Mouse (Mus musculus): ENCODE measurements around the gene Camkmt. TPM values are rescaled to one million over a fixed set of nuclear protein-coding genes. Genes with fewer than 3 reads are reported as not detected.

Gene Camkmt
- polyA plus RNA-seq, 1 experiment, result 3.4 TPM

GRCm38 (mm10) chr17:85242109-85242508 lies 151.8 kb downstream of the Camkmt start:
- no peak for DNase-seq
- H3K4me3 ChIP-seq (ENCODE audit: control insufficient read depth, insufficient read depth, low read length), result no peak overlapping the region
- no peaks in the 10 kb centered on the region for H3K36me3 ChIP-seq (ENCODE audit: control insufficient read depth, insufficient read depth, low read length)
- no peaks in the 10 kb centered on the region for H3K4me1 ChIP-seq (replicated peaks; ENCODE audit: control insufficient read depth, insufficient read depth, low read length)
- TF ChIP-seq POLR2A (IDR thresholded peaks at IDR 0.05; ENCODE audit: control insufficient read depth, extremely low read depth, insufficient read depth, low read length, poor library complexity) (no peak), CTCF (IDR thresholded peaks at IDR 0.05; ENCODE audit: borderline replicate concordance, control insufficient read depth, extremely low read depth, insufficient read depth, low read length, poor library complexity) (no peak)
- H3K27me3 ChIP-seq (ENCODE audit: control insufficient read depth, insufficient read depth, low read length), result no peaks in the 10 kb centered on the region
- 92% methylated on average over 7 of the region's 7 CpGs for WGBS
- no peak overlapping the region for H3K27ac ChIP-seq (ENCODE audit: control insufficient read depth, insufficient read depth, low read length)

GRCm38 (mm10) chr17:85248962-85249361 lies 158.6 kb downstream of the Camkmt start:
- no peaks in the 10 kb centered on the region for H3K36me3 ChIP-seq (ENCODE audit: control insufficient read depth, insufficient read depth, low read length)
- WGBS, result 90% methylated on average over 5 of the region's 5 CpGs
- DNase-seq, result no peak
- no peaks in the 10 kb centered on the region for H3K4me1 ChIP-seq (replicated peaks; ENCODE audit: control insufficient read depth, insufficient read depth, low read length)
- TF ChIP-seq CTCF (IDR thresholded peaks at IDR 0.05; ENCODE audit: borderline replicate concordance, control insufficient read depth, extremely low read depth, insufficient read depth, low read length, poor library complexity), result no peak
- no peak for TF ChIP-seq POLR2A (IDR thresholded peaks at IDR 0.05; ENCODE audit: control insufficient read depth, extremely low read depth, insufficient read depth, low read length, poor library complexity)
- no peak overlapping the region for H3K27ac ChIP-seq (ENCODE audit: control insufficient read depth, insufficient read depth, low read length)
- no peak overlapping the region for H3K4me3 ChIP-seq (ENCODE audit: control insufficient read depth, insufficient read depth, low read length)
- H3K27me3 ChIP-seq (ENCODE audit: control insufficient read depth, insufficient read depth, low read length), result no peaks in the 10 kb centered on the region

- TF ChIP-seq CTCF (IDR thresholded peaks at IDR 0.05; ENCODE audit: borderline replicate concordance, control insufficient read depth, extremely low read depth, insufficient read depth, low read length, poor library complexity) (no peak), POLR2A (IDR thresholded peaks at IDR 0.05; ENCODE audit: control insufficient read depth, extremely low read depth, insufficient read depth, low read length, poor library complexity) (no peak)
- Histone ChIP-seq H3K4me1 (replicated peaks; ENCODE audit: control insufficient read depth, insufficient read depth, low read length) (no peaks in the 10 kb centered on the region), H3K36me3 (ENCODE audit: control insufficient read depth, insufficient read depth, low read length) (no peaks in the 10 kb centered on the region), H3K27me3 (ENCODE audit: control insufficient read depth, insufficient read depth, low read length) (no peaks in the 10 kb centered on the region), H3K27ac (ENCODE audit: control insufficient read depth, insufficient read depth, low read length) (no peak overlapping the region), H3K4me3 (ENCODE audit: control insufficient read depth, insufficient read depth, low read length) (no peak overlapping the region)
- 68% methylated on average over 7 of the region's 7 CpGs for WGBS
- DNase-seq, result no peak
Observed at GRCm38 (mm10) chr17:85249744-85250143, 159.4 kb downstream of the Camkmt start.

- 74% methylated on average over 9 of the region's 9 CpGs for WGBS
- Histone ChIP-seq H3K36me3 (ENCODE audit: control insufficient read depth, insufficient read depth, low read length) (no peaks in the 10 kb centered on the region), H3K27me3 (ENCODE audit: control insufficient read depth, insufficient read depth, low read length) (no peaks in the 10 kb centered on the region), H3K27ac (ENCODE audit: control insufficient read depth, insufficient read depth, low read length) (no peak overlapping the region), H3K4me3 (ENCODE audit: control insufficient read depth, insufficient read depth, low read length) (no peak overlapping the region), H3K4me1 (replicated peaks; ENCODE audit: control insufficient read depth, insufficient read depth, low read length) (no peaks in the 10 kb centered on the region)
- DNase-seq, result no peak
- TF ChIP-seq CTCF (IDR thresholded peaks at IDR 0.05; ENCODE audit: borderline replicate concordance, control insufficient read depth, extremely low read depth, insufficient read depth, low read length, poor library complexity) (no peak), POLR2A (IDR thresholded peaks at IDR 0.05; ENCODE audit: control insufficient read depth, extremely low read depth, insufficient read depth, low read length, poor library complexity) (no peak)
Observed at GRCm38 (mm10) chr17:85256930-85257329, 166.6 kb downstream of the Camkmt start.

- Histone ChIP-seq H3K27ac (ENCODE audit: control insufficient read depth, insufficient read depth, low read length) (no peak overlapping the region), H3K36me3 (ENCODE audit: control insufficient read depth, insufficient read depth, low read length) (no peaks in the 10 kb centered on the region), H3K27me3 (ENCODE audit: control insufficient read depth, insufficient read depth, low read length) (no peaks in the 10 kb centered on the region), H3K4me3 (ENCODE audit: control insufficient read depth, insufficient read depth, low read length) (no peak overlapping the region), H3K4me1 (replicated peaks; ENCODE audit: control insufficient read depth, insufficient read depth, low read length) (no peaks in the 10 kb centered on the region)
- 87% methylated on average over 11 of the region's 11 CpGs for WGBS
- no peak for DNase-seq
- TF ChIP-seq POLR2A (IDR thresholded peaks at IDR 0.05; ENCODE audit: control insufficient read depth, extremely low read depth, insufficient read depth, low read length, poor library complexity) (no peak), CTCF (IDR thresholded peaks at IDR 0.05; ENCODE audit: borderline replicate concordance, control insufficient read depth, extremely low read depth, insufficient read depth, low read length, poor library complexity) (no peak)
Observed at GRCm38 (mm10) chr17:85257348-85257747, 167.0 kb downstream of the Camkmt start.

GRCm38 (mm10) chr17:85258703-85259341 lies 168.5 kb downstream of the Camkmt start:
- no peak for TF ChIP-seq POLR2A (IDR thresholded peaks at IDR 0.05; ENCODE audit: control insufficient read depth, extremely low read depth, insufficient read depth, low read length, poor library complexity)
- TF ChIP-seq CTCF (IDR thresholded peaks at IDR 0.05; ENCODE audit: borderline replicate concordance, control insufficient read depth, extremely low read depth, insufficient read depth, low read length, poor library complexity), result no peak
- DNase-seq, result no peak
- no peak overlapping the region for H3K27ac ChIP-seq (ENCODE audit: control insufficient read depth, insufficient read depth, low read length)
- H3K27me3 ChIP-seq (ENCODE audit: control insufficient read depth, insufficient read depth, low read length), result no peaks in the 10 kb centered on the region
- no peaks in the 10 kb centered on the region for H3K4me1 ChIP-seq (replicated peaks; ENCODE audit: control insufficient read depth, insufficient read depth, low read length)
- H3K36me3 ChIP-seq (ENCODE audit: control insufficient read depth, insufficient read depth, low read length), result no peaks in the 10 kb centered on the region
- H3K4me3 ChIP-seq (ENCODE audit: control insufficient read depth, insufficient read depth, low read length), result no peak overlapping the region
- WGBS, result 95% methylated on average over 13 of the region's 13 CpGs

All from thymus, adult 2 months (tissue).